Mouse (Mus musculus) large intestine, adult 2 months (tissue): ENCODE results near the gene Ykt6. TPM values are rescaled to one million over a fixed set of nuclear protein-coding genes. Genes with fewer than 3 reads are reported as not detected.
"Not testable (repeated sequence)": the region's sequence is repeated elsewhere in the genome, so short reads cannot be mapped to it uniquely, and the experiment has no call there.

ENCODE experiments used
- DNase-seq: peaks from one replicate; pipeline ENCODE4 v3.0.0-alpha.2; 2012; ENCODE audit warnings: low read depth, low spot score
- WGBS: fragments of 180-500 bp; shearing (Covaris S2); methylation state at CpG from one replicate; pipeline ENCODE4 v1.1.7; 2018; 5-methylcytosine and 5-hydroxymethylcytosine counted together
- polyA plus RNA-seq: library from polyadenylated mRNA; depleted of rRNA; stranded (reverse); fragments of >200 nt; gene quantifications from 2 replicates; pipeline ENCODE4 v1.2.3, GENCODE M21; 2012; rRNA removed

Ykt6 gene
- 85.2 and 96.1 TPM in 2 replicates for polyA plus RNA-seq

DNA sequence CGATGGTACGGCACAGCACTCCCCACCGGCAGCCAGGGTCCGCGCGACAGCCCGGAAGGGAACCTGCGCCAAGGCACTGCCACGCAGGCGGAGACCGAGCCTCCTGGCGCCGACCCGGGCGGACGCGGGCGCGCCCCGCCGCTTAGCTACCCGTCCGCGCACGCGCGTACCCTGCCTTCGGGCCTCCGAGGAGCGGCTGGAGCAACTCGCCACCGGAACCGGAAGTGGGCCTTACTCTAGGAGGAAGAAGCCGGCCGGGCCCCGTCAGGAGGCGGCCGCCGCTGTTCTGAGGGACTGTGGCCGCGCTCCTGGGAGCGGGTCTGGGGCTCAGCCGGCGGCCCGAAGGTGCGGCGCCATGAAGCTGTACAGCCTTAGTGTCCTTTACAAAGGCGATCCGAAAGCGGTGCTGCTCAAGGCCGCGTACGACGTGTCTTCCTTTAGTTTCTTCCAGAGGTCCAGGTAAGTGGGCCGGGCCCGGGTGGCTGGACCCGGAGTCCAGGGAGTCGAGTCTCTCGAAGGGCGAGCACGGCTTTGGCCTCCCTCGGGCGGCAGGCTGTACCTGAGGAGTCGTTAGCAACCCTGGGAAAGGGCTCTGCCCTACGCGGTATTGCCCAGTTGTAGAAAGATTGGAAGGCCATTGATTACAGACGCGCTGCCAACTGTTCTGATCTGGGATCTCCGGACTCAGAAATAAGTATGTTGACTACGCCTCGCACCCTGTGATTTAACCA, at the start of gene Ykt6:
TSS of gene Ykt6 (plus strand) at position 148 of the 731 bp plus-strand sequence.
- WGBS = under 1% methylated on average over 63 of the region's 71 CpGs
- DNase-seq = peak; percentile 92

GRCm38 (mm10) chr11:5905778-5906518, 49.5 kb upstream of the Ykt6 start:
- no peak for DNase-seq
- 80% methylated on average over 10 of the region's 10 CpGs for WGBS

DNA sequence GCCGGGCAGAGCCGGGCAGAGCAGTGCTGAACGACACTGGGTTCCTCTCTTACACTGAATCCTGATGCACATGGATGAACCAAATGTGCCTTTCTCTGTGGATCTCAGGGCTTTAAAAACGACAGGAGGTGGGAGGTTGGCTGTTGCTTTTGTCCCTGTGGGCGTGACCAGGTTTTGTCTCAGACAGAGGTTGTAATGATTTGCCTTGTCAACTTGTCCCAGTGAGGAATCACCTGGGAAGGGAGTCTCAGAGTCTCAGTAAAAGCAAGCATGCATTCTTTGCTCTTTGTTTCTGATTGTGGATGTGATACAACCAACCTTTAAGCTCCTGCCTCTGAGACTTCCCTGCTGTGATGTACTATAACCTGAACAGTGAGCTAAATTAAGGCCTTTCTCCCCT, 48.4 kb upstream of the Ykt6 start:
- DNase-seq = no peak
- WGBS = 67% methylated on average over 5 of the region's 5 CpGs

GRCm38 (mm10) chr11:5908642-5909041, 46.9 kb upstream of the Ykt6 start:
- 40% methylated on average over 4 of the region's 4 CpGs for WGBS
- DNase-seq = no peak

DNA sequence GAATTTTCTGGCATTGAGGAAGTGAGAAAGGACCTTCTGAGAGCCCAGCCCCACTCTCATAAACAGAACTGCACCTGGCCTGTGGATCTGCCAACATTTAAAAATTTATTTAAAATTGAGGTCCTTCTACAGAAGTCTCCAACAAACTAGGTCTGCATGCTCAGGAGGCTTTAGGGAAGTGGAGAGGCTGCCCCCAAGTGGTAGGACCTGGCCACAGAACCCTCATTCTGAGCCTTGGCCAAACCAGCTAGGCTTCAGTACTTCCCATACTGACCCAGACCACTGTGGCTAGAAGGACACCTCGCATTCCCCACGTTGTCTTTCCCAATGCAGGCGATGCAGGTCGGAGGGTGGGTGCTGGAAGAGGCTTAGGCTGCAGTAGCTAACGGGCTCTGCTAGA, 42.9 kb upstream of the Ykt6 start:
- DNase-seq = no peak
- WGBS = 37% methylated on average over 5 of the region's 5 CpGs

- no peak for DNase-seq
- WGBS = 50% methylated on average over 8 of the region's 8 CpGs
Observed at GRCm38 (mm10) chr11:5913256-5913655, 42.2 kb upstream of the Ykt6 start.

GRCm38 (mm10) chr11:5913936-5914335, 41.6 kb upstream of the Ykt6 start:
- WGBS = 85% methylated on average over 4 of the region's 4 CpGs

DNA sequence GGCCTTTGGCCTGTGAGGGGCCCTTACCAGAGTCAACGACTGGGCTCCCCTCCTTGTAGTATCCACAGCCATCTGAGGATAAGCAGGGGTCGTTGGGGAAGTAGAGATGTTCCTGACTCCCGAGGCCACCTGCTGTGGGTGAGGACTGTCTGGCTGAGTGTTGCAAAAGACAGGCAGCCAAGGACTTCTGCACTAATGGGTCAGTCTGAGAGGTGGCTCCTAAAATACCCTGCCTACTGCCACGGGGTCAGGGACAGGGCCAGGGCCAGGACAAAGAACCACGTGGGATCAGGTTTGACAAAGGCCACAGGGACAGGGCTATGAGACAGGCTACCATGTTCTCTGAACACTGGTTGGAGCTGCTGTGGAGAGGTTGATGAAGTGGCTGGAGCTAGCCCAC, 40.6 kb upstream of the Ykt6 start:
- 48% methylated on average over 5 of the region's 5 CpGs for WGBS
- DNase-seq = no peak

More at GRCm38 (mm10) chr11:5913936-5914335, 41.6 kb upstream of the Ykt6 start:
- no peak for DNase-seq

DNA sequence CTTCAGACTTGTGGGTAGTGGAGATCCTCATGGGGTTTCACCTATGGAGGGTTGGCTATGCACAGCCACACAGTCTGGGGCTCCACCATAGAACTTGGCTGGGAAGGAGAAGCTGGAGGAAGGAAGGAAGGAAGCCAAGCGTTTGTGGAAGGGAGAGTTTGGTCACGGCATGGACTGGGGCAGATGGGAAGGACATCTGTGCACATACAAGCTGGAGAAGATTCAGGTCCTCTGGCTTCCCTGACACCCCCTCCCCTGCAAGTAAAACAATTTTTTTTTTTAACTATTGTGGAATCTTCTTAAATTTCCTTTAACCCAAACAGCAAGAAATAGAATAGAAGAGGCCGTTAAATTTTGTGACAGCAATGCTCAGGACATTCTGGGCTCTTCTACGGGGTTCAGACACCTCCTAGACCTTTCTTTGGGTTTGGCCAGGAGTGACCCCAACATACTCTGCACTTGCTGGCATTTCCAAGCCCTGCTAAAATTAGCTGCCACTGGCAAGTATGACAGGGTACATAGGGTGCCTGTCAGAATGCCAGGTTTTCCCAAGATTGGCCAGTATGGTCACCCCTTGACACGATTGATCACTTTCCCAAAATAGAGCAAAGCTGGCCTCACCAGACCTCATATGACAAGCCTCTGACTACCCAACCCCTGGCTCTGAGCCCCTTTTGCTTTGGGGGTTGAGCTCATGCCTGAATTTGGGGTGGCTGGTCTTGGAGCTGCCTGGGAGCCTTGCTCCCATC, 39.9 kb upstream of the Ykt6 start:
- 69% methylated on average over 5 of the region's 5 CpGs for WGBS
- DNase-seq = no peak

- DNase-seq = no peak
- WGBS = 65% methylated on average over 8 of the region's 8 CpGs
Observed at GRCm38 (mm10) chr11:5916178-5916548, 39.3 kb upstream of the Ykt6 start.

GRCm38 (mm10) chr11:5918111-5918510, 37.4 kb upstream of the Ykt6 start:
- 62% methylated on average over 2 of the region's 2 CpGs for WGBS

GRCm38 (mm10) chr11:5919606-5920005, 35.9 kb upstream of the Ykt6 start:
- DNase-seq = no peak
- 92% methylated on average over 4 of the region's 4 CpGs for WGBS

More at GRCm38 (mm10) chr11:5918111-5918510, 37.4 kb upstream of the Ykt6 start:
- DNase-seq = no peak

DNA sequence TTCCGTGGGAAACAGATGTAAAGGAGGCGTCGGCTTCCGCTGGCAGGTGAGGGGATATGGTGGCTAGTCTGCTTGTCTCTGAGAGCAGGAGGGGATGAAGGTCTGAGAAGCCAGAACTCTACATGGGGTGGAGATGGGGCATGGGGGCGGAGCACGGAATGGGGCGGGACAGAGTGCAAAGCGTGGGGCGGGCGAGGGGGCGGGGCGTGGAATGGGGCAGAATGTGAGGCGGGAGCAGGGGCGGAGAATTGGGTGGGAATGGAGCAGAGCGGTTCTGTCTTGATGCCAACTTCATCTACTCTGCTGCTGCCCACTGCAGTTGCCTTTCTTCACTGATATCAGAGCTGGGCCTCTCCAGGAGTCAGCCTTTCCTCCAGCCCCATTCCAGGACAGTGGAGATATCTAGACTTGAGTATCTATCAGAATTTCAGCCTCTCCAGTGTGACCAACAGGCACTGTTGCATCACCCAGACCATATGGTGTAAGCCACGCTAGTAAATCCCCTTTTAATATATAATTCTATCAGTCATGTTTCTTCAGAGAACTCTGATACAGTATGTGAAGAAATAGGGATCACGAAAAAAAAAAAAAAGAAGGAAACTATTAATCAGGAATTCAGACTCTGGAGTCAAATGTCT, 35.1 kb upstream of the Ykt6 start:
- no peak for DNase-seq
- 24% methylated on average over 17 of the region's 17 CpGs for WGBS

GRCm38 (mm10) chr11:5924699-5925098, 30.8 kb upstream of the Ykt6 start:
- DNase-seq = no peak
- WGBS = 59% methylated on average over 8 of the region's 8 CpGs

- DNase-seq = no peak
- 53% methylated on average over 3 of the region's 3 CpGs for WGBS
Observed at GRCm38 (mm10) chr11:5926696-5927220, 28.7 kb upstream of the Ykt6 start.

DNA sequence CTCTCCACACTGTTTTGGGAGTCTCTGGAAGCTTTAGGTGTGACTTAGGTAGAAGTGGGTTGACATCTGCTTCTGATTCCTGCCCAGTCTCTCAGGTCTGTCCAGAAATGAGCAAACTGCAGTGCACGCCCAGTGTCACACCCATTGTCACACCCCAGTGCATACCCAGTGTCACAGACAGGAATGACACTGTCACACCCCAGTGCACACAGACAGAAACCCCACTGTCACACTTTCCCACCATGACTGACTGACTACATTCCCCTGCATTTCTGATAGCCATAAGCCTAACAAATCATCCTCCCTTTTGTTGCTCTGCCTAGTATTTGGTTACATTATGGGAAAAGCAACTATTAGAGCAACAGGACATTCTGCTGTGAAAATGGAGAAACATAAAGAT, 24.9 kb upstream of the Ykt6 start:
- 41% methylated on average over 1 of the region's 1 CpGs for WGBS
- DNase-seq = no peak

- WGBS = 90% methylated on average over 6 of the region's 6 CpGs
- not testable (repeated sequence) for DNase-seq
Observed at GRCm38 (mm10) chr11:5931947-5932346, 23.5 kb upstream of the Ykt6 start.

DNA sequence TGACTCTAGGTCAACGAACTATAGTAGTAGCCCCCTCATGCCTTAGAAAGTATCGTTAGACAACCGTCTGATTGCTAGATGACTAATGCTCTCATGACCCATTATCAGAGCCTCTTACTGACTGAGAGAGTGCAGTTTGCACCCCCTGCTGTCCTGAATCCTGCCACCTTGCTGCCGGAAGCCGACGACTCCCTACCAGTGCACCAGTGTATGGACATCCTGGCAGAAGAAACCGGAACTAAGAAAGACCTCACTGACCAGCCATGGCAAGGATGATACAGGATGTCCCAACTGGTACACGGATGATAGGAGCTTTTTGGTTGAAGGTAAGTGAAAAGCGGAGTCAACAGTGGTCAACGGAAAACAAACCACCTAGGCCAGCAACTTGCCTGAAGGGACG, 21.0 kb upstream of the Ykt6 start:
- DNase-seq = not testable (repeated sequence)
- WGBS = 92% methylated on average over 11 of the region's 11 CpGs

GRCm38 (mm10) chr11:5942966-5943365, 12.5 kb upstream of the Ykt6 start:
- DNase-seq = no peak
- 83% methylated on average over 6 of the region's 6 CpGs for WGBS

DNA sequence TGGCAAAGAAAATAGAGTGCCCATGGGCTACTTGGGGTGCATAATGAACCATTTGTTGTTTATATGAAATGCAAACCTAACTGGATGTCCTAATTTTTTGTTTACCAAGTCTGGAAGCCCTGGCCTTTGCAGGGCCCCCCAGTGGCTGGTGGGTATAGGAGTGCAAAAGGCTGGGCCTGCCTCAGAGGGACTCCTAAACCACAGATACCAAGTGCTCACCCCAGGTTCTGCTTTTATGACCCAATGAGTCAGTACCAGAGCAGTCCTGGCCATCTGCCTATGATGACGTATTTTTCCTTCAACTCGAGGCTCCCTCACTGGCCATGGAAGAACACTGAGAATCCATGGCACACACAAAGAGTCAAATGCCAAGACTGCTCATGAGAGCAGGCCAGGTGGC, 10.4 kb upstream of the Ykt6 start:
- 22% methylated on average over 2 of the region's 2 CpGs for WGBS
- no peak for DNase-seq
